Mouse (Mus musculus) heart, adult 18-20 months (tissue): Measurements from ENCODE around the gene Fstl4. TPM values are rescaled to one million over a fixed set of nuclear protein-coding genes. Genes with fewer than 3 reads are reported as not detected.

Experiments used
- DNase-seq, 2 experiments: peaks; one replicate each; pipeline ENCODE4 v3.0.0; 2021 to 2022; ENCODE audit warnings: mixed read lengths in 1 of 2
- total RNA-seq, 2 experiments: library from RNA; stranded (reverse); gene quantifications; 2 replicates each; pipeline ENCODE4 v1.2.3; 2021

Fstl4 gene
- total RNA-seq, 2 experiments from 2014 or later = 2.8 to 5.6 TPM

GRCm38 (mm10) chr11:52767921-52768320 lies 3.5 kb downstream of the Fstl4 start:
- DNase-seq = no peak

- no peak for DNase-seq
Observed at GRCm38 (mm10) chr11:52773073-52773472, 8.6 kb downstream of the Fstl4 start.

- DNase-seq = no peak
Observed at GRCm38 (mm10) chr11:52775291-52775690, 10.9 kb downstream of the Fstl4 start.

GRCm38 (mm10) chr11:52782426-52782825 lies 18.0 kb downstream of the Fstl4 start:
- no peak for DNase-seq

- DNase-seq = no peak
Observed at GRCm38 (mm10) chr11:52794331-52794730, 29.9 kb downstream of the Fstl4 start.

GRCm38 (mm10) chr11:52809542-52809941 lies 45.1 kb downstream of the Fstl4 start:
- no peak for DNase-seq

GRCm38 (mm10) chr11:52816004-52816403 lies 51.6 kb downstream of the Fstl4 start:
- DNase-seq = no peak

GRCm38 (mm10) chr11:52820336-52820905 lies 56.0 kb downstream of the Fstl4 start:
- DNase-seq = no peak

- no peak for DNase-seq
Observed at GRCm38 (mm10) chr11:52826591-52826990, 62.2 kb downstream of the Fstl4 start.

GRCm38 (mm10) chr11:52831631-52832310 lies 67.3 kb downstream of the Fstl4 start:
- no peak for DNase-seq

- DNase-seq = no peak
Observed at GRCm38 (mm10) chr11:52832311-52832675, 67.9 kb downstream of the Fstl4 start.

GRCm38 (mm10) chr11:52848691-52849090 lies 84.3 kb downstream of the Fstl4 start:
- no peak for DNase-seq

- no peak for DNase-seq
Observed at GRCm38 (mm10) chr11:52850071-52850470, 85.6 kb downstream of the Fstl4 start.

- no peak for DNase-seq
Observed at GRCm38 (mm10) chr11:52872846-52873512, 108.5 kb downstream of the Fstl4 start.

- DNase-seq = peak; percentile 61 to 62
Observed at GRCm38 (mm10) chr11:52875916-52876765, 111.7 kb downstream of the Fstl4 start.

GRCm38 (mm10) chr11:52877662-52878061 lies 113.2 kb downstream of the Fstl4 start:
- peak; percentile 46 to 50 for DNase-seq

GRCm38 (mm10) chr11:52879958-52880357 lies 115.5 kb downstream of the Fstl4 start:
- DNase-seq = no peak

- DNase-seq = no peak
Observed at GRCm38 (mm10) chr11:52886559-52887303, 122.3 kb downstream of the Fstl4 start.

GRCm38 (mm10) chr11:52888150-52888549 lies 123.7 kb downstream of the Fstl4 start:
- DNase-seq = no peak

GRCm38 (mm10) chr11:52889527-52889926 lies 125.1 kb downstream of the Fstl4 start:
- DNase-seq = no peak

- no peak for DNase-seq
Observed at GRCm38 (mm10) chr11:52890156-52890555, 125.7 kb downstream of the Fstl4 start.

GRCm38 (mm10) chr11:52904101-52904500 lies 139.7 kb downstream of the Fstl4 start:
- no peak for DNase-seq
